Mouse (Mus musculus) inflammation-experienced regulatory T-cells, adult 16 weeks (primary cell): ENCODE measurements around the gene Pak7. TPM values are rescaled to one million over a fixed set of nuclear protein-coding genes. Genes with fewer than 3 reads are reported as not detected.

ENCODE experiments used
- polyA plus RNA-seq: library from polyadenylated mRNA; unstranded; fragments of 100-300 nt; shearing (Covaris generic); gene quantifications from one replicate; pipeline ENCODE4 v1.2.1, GENCODE M21; 2017

Gene Pak7
- not detected for polyA plus RNA-seq

DNA sequence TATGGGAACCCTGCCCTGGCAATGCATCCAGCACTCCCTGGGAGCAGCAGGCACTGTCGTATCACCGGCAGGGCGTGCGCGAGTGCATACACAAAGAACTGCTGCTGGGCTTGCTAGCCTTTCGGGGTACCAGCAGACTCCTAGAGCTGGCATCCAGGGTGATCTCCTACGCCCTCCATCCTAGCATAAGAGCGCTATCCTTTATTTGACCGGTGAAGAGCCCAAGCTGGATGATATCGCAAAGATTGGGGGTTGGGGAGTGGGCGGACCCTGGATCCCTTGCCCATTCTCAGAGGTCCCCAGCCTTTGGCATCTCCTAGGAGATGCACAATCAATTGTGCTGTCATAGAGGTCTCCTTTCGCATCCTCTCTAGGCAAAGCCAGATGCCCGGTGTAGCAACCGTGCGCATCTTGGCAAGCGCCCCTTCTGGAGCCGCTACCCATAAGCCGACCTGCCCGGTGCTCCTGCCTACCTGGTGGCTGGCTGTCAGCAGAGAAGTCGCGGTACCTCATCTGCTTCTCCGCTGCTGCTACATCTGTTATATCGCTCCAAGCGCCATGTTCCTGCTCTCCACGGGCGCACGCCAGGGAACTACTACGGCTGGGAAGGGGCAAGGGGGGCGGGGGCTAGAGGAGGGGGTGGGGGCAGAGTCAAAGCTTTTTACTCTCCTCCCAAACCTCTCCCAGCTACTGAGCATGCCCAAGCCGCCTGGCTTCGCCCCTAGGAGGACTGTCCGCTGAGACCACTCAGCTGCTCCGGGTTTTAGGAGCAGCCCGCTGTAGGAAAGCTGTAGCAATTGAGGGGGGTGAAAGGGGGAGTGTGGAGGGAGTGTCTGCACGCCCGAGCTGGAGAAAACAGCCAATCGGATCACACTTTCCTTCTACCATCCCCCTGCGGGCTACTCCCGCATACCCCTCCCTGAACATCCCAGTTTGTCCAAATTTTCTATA is at the start of gene Pak7:
Pak7 (minus strand) TSS at position 787 of the 951 bp plus-strand sequence.

DNA sequence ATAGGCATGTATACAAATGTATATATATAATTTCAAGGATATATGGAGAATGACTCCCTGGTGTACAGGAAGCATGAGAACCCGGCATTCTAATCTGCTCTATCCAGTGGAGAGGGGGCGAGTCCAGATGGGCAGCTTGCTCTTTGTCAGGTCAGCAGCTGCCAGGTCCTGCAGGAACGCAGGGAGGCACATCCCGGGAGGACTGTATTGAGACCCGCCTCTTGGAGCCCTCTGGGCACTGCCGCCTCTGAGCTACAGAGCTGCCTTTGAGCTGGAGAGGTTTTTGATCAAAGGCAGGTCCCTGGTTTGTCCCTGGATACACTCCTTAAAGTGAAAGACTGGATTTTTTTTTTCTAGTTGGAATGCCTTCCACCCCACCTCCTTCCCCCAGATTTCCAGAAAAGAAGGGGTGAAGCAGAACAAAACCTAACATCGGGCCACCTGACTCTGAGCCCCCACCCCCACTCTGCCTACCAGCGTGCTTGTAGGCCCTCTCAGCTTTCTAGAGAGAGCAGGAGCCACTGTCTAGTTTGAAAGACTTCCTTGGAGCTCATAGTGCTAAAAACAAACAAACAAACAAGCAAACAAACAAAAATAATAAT is 336.0 kb downstream of the Pak7 start, which contains the start of gene Lamp5:
Lamp5 (plus strand) TSS at position 552 of the 602 bp plus-strand sequence.

Other genes with a start within 250 kb of the Pak7 start
- not detected for gene Ankef1, start 113.9 kb upstream of the Pak7 start, polyA plus RNA-seq